Mouse (Mus musculus) midbrain, embryonic 15.5 days (tissue): ENCODE measurements at regions not wholly inside any gene's neighbourhood (a gene's known extent, or its start where the extent isn't known, plus 50 kb on each side); places are given as distances from the start of the nearest gene placed in this dataset. TPM values are rescaled to one million over a fixed set of nuclear protein-coding genes. Genes with fewer than 3 reads are reported as not detected.

Experiments used
- ATAC-seq: fragments of 200-750 bp; cut with Nextera tagmentation; replicated peaks from 2 replicates; pipeline ENCODE4 v1.8.0; 2017; ENCODE audit warnings: moderate TSS enrichment
- H3K27ac ChIP-seq: fragments of 300-500 bp; sonication (generic); 2 replicates; pipeline ENCODE4 v1.5.1; 2015; ENCODE audit warnings: mild to moderate bottlenecking, inconsistent platforms
- H3K27me3 ChIP-seq: fragments of 300-500 bp; sonication (generic); replicated peaks from 2 replicates; pipeline ENCODE4 v1.6.1; 2015; ENCODE audit warnings: inconsistent platforms
- H3K36me3 ChIP-seq: fragments of 300-500 bp; sonication (generic); replicated peaks from 2 replicates; pipeline ENCODE4 v1.6.1; 2015; ENCODE audit warnings: inconsistent platforms
- H3K4me1 ChIP-seq: fragments of 300-500 bp; sonication (generic); 2 replicates; pipeline ENCODE4 v1.6.1; 2015; ENCODE audit warnings: inconsistent platforms
- H3K4me2 ChIP-seq: fragments of 300-500 bp; sonication (generic); 2 replicates; pipeline ENCODE4 v1.6.1; 2015; ENCODE audit warnings: inconsistent platforms, mild to moderate bottlenecking, moderate library complexity
- H3K4me3 ChIP-seq: fragments of 300-500 bp; sonication (generic); 2 replicates; pipeline ENCODE4 v1.5.1; 2015; ENCODE audit warnings: mild to moderate bottlenecking, inconsistent platforms
- H3K9ac ChIP-seq: fragments of 300-500 bp; sonication (generic); 2 replicates; pipeline ENCODE4 v1.6.1; 2015; ENCODE audit warnings: mild to moderate bottlenecking, inconsistent platforms
- H3K9me3 ChIP-seq: fragments of 300-500 bp; sonication (generic); 2 replicates; pipeline ENCODE4 v1.6.1; 2016; ENCODE audit warnings: inconsistent platforms
- WGBS: fragments of 180-500 bp; shearing (Covaris S2); methylation state at CpG from one replicate; pipeline ENCODE4 v1.1.7; 2015; ENCODE audit warnings: mixed read lengths; 5-methylcytosine and 5-hydroxymethylcytosine counted together
- microRNA-seq: library from miRNA; unstranded; fragments of <30 nt; microRNA quantifications from one replicate; pipeline ENCODE4, GENCODE M21; 2016

- Histone ChIP-seq H3K4me1 (no peaks in the 10 kb centered on the region), H3K4me3 (no peak overlapping the region)
- ATAC-seq: no peak
Measured at GRCm38 (mm10) chr3:3000199-3000598, 2750.4 kb upstream of the Gm8797 start.

GRCm38 (mm10) chr3:3001224-3001623 is 2749.4 kb upstream of the Gm8797 start:
- 60% methylated on average over 4 of the region's 4 CpGs for WGBS
- ATAC-seq: no peak
- no peak overlapping the region for H3K9ac ChIP-seq
- H3K9me3 ChIP-seq: peaks cover 32% of the 10 kb centered on the region
- H3K27me3 ChIP-seq: no peaks in the 10 kb centered on the region
- no peaks in the 10 kb centered on the region for H3K4me1 ChIP-seq
- H3K36me3 ChIP-seq: no peaks in the 10 kb centered on the region
- H3K4me2 ChIP-seq: no peak overlapping the region
- no peak overlapping the region for H3K4me3 ChIP-seq
- H3K27ac ChIP-seq: no peak overlapping the region

More at GRCm38 (mm10) chr3:3000199-3000598, 2750.4 kb upstream of the Gm8797 start:
- Histone ChIP-seq H3K36me3 (no peaks in the 10 kb centered on the region), H3K27me3 (no peaks in the 10 kb centered on the region), H3K4me2 (no peak overlapping the region), H3K9ac (no peak overlapping the region), H3K9me3 (peaks cover 32% of the 10 kb centered on the region), H3K27ac (no peak overlapping the region)

- Histone ChIP-seq H3K27ac (no peak overlapping the region), H3K9me3 (peaks cover 33% of the 10 kb centered on the region), H3K4me1 (no peaks in the 10 kb centered on the region), H3K36me3 (no peaks in the 10 kb centered on the region), H3K9ac (no peak overlapping the region), H3K4me2 (no peak overlapping the region), H3K4me3 (no peak overlapping the region), H3K27me3 (no peaks in the 10 kb centered on the region)
- ATAC-seq: peak; percentile 66; the same call in 1 of the 2 replicates
Measured at GRCm38 (mm10) chr3:3001639-3002038, 2749.0 kb upstream of the Gm8797 start.

- H3K4me1 ChIP-seq: no peaks in the 10 kb centered on the region
- H3K9me3 ChIP-seq: peaks cover 47% of the 10 kb centered on the region
- H3K27ac ChIP-seq: no peak overlapping the region
- no peak overlapping the region for H3K4me3 ChIP-seq
- no peaks in the 10 kb centered on the region for H3K27me3 ChIP-seq
- H3K9ac ChIP-seq: no peak overlapping the region
- no peaks in the 10 kb centered on the region for H3K36me3 ChIP-seq
- no peak for ATAC-seq
- no peak overlapping the region for H3K4me2 ChIP-seq
- 85% methylated on average over 1 of the region's 1 CpGs for WGBS
Measured at GRCm38 (mm10) chr3:3003425-3003824, 2747.2 kb upstream of the Gm8797 start.

- H3K36me3 ChIP-seq: no peaks in the 10 kb centered on the region
- H3K9ac ChIP-seq: no peak overlapping the region
- peaks cover 73% of the 10 kb centered on the region for H3K9me3 ChIP-seq
- H3K27me3 ChIP-seq: no peaks in the 10 kb centered on the region
- no peak overlapping the region for H3K27ac ChIP-seq
- no peak overlapping the region for H3K4me3 ChIP-seq
- 49% methylated on average over 1 of the region's 1 CpGs for WGBS
- no peaks in the 10 kb centered on the region for H3K4me1 ChIP-seq
- no peak for ATAC-seq
- no peak overlapping the region for H3K4me2 ChIP-seq
Measured at GRCm38 (mm10) chr3:3011111-3011510, 2739.5 kb upstream of the Gm8797 start.

DNA sequence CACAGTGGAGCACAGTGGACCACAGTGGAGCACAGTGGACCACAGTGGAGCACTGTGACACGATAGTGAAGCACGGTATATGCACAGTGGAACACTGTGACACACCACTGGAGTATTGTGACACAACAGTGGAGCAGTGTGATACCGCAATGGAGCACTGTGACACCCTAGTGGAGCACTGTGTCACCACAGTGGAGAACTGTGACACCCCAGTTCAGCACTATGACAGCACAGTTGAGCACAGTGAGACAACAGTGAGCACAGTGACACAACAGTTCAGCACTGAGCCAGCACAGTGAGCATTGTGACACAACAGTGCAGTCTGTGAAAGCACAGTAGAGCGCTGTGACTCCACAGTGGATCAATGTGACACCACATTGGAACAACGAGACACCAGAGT is 2737.7 kb upstream of the Gm8797 start:
- Histone ChIP-seq H3K36me3 (no peaks in the 10 kb centered on the region), H3K9ac (no peak overlapping the region), H3K27me3 (no peaks in the 10 kb centered on the region), H3K4me1 (no peaks in the 10 kb centered on the region), H3K9me3 (peaks cover 69% of the 10 kb centered on the region), H3K4me3 (no peak overlapping the region), H3K4me2 (no peak overlapping the region), H3K27ac (no peak overlapping the region)
- no peak for ATAC-seq
- WGBS: 76% methylated on average over 5 of the region's 5 CpGs

- Histone ChIP-seq H3K9ac (no peak overlapping the region), H3K9me3 (peaks cover 64% of the 10 kb centered on the region), H3K36me3 (no peaks in the 10 kb centered on the region), H3K4me3 (no peak overlapping the region), H3K4me2 (no peak overlapping the region), H3K27ac (no peak overlapping the region), H3K27me3 (no peaks in the 10 kb centered on the region), H3K4me1 (no peaks in the 10 kb centered on the region)
- no peak for ATAC-seq
Measured at GRCm38 (mm10) chr3:3014978-3015377, 2735.6 kb upstream of the Gm8797 start.

GRCm38 (mm10) chr3:3016572-3016971 is 2734.0 kb upstream of the Gm8797 start:
- H3K4me1 ChIP-seq: no peaks in the 10 kb centered on the region
- no peak overlapping the region for H3K4me2 ChIP-seq
- H3K9ac ChIP-seq: no peak overlapping the region
- H3K4me3 ChIP-seq: no peak overlapping the region
- H3K9me3 ChIP-seq: peaks cover 54% of the 10 kb centered on the region
- no peaks in the 10 kb centered on the region for H3K36me3 ChIP-seq
- H3K27me3 ChIP-seq: no peaks in the 10 kb centered on the region
- 85% methylated on average over 1 of the region's 1 CpGs for WGBS
- no peak for ATAC-seq
- no peak overlapping the region for H3K27ac ChIP-seq

DNA sequence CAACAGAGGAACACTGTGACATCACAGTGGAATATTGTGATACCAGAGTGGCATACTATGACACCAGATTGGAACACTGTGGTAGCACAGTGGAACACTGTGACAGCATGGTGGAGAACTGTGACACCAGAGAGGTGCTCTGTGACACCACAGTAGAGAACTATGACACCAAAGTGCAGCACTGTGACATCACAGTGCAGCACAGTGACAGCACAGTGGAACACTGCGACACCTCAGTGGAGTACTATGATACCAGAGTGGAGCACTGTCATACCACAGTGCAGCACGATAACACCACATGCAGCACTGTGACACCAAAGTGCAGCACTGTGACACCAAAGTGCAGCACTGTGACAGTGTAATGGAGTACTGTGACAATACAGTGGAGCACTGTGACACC is 2717.8 kb upstream of the Gm8797 start:
- Histone ChIP-seq H3K4me3 (no peak overlapping the region), H3K9me3 (peaks cover 32% of the 10 kb centered on the region), H3K27me3 (no peaks in the 10 kb centered on the region), H3K4me2 (no peak overlapping the region), H3K36me3 (no peaks in the 10 kb centered on the region), H3K9ac (no peak overlapping the region), H3K4me1 (no peaks in the 10 kb centered on the region), H3K27ac (no peak overlapping the region)
- WGBS: 80% methylated on average over 2 of the region's 2 CpGs
- no peak for ATAC-seq

Small RNA genes in the stretch of these regions (microRNA-seq; reads per million reads assigned to microRNA genes)
- gene Gm27460 (not detected), gene Gm28002 (not detected)
